Mouse (Mus musculus): ENCODE data around the gene Tnfsf12. TPM values are rescaled to one million over a fixed set of nuclear protein-coding genes. Genes with fewer than 3 reads are reported as not detected.

The Tnfsf12 gene
- polyA plus RNA-seq, 1 experiment: 16.3 TPM

DNA sequence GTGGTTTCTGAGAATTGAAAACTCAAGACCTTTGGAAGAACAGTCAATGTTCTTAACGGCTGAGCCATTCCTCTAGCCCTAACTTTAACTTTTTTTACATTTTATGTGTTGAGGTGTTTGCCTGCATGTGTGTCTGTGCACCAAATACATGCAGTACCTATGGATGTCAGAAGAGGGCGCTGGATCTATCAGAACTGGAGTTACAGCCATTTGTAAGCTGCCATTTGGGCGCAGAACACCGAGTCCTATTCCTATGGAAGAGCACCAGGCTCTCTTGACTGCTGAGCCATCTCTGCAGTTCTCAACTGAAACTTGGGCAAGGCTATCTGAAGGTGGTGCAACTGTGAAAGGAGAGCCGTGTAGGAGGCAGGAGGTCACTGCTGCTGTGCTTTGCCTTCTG lies 2.9 kb upstream of the Tnfsf12 start:
- Histone ChIP-seq H3K4me3 (ENCODE audit: control insufficient read depth, insufficient read depth, low read length) (no peak overlapping the region), H3K36me3 (ENCODE audit: control insufficient read depth, insufficient read depth, low read length) (no peaks in the 10 kb centered on the region), H3K27ac (ENCODE audit: control insufficient read depth, insufficient read depth, low read length) (no peak overlapping the region), H3K27me3 (ENCODE audit: control insufficient read depth, insufficient read depth, low read length) (peaks cover 3% of the 10 kb centered on the region; the same call in 1 of the 2 replicates), H3K4me1 (replicated peaks; ENCODE audit: control insufficient read depth, insufficient read depth, low read length) (no peaks in the 10 kb centered on the region)
- WGBS: 81% methylated on average over 5 of the region's 5 CpGs
- DNase-seq: no peak
- TF ChIP-seq CTCF (IDR thresholded peaks at IDR 0.05; ENCODE audit: borderline replicate concordance, control insufficient read depth, extremely low read depth, insufficient read depth, low read length, poor library complexity): no peak
- no peak for TF ChIP-seq POLR2A (IDR thresholded peaks at IDR 0.05; ENCODE audit: control insufficient read depth, extremely low read depth, insufficient read depth, low read length, poor library complexity)

DNA sequence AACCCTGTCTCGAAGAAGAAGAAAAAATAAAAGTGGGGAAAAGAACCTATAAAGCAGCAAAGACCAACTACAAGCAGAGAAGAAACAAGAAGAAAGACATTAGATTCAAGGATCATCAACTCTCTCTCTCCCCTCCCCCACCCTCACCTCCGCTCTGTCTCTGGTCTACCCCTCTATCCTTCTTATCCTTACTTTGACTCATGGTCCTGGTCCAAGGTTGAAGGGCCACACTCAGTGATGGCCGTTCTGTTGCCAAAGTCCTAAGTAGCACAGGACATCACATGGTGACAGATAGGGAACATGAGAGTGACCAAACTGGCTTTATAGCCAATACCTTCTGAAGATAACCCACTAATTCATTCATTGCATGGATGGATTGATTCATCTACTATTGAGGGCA lies 1.7 kb upstream of the Tnfsf12 start:
- TF ChIP-seq POLR2A (IDR thresholded peaks at IDR 0.05; ENCODE audit: control insufficient read depth, extremely low read depth, insufficient read depth, low read length, poor library complexity) (no peak), CTCF (IDR thresholded peaks at IDR 0.05; ENCODE audit: borderline replicate concordance, control insufficient read depth, extremely low read depth, insufficient read depth, low read length, poor library complexity) (no peak)
- no peaks in the 10 kb centered on the region for H3K36me3 ChIP-seq (ENCODE audit: control insufficient read depth, insufficient read depth, low read length)
- no peak overlapping the region for H3K4me3 ChIP-seq (ENCODE audit: control insufficient read depth, insufficient read depth, low read length)
- 90% methylated on average over 3 of the region's 3 CpGs for WGBS
- H3K27ac ChIP-seq (ENCODE audit: control insufficient read depth, insufficient read depth, low read length): no peak overlapping the region
- H3K4me1 ChIP-seq (replicated peaks; ENCODE audit: control insufficient read depth, insufficient read depth, low read length): no peaks in the 10 kb centered on the region
- peaks cover 3% of the 10 kb centered on the region; the same call in 1 of the 2 replicates for H3K27me3 ChIP-seq (ENCODE audit: control insufficient read depth, insufficient read depth, low read length)
- no peak for DNase-seq

DNA sequence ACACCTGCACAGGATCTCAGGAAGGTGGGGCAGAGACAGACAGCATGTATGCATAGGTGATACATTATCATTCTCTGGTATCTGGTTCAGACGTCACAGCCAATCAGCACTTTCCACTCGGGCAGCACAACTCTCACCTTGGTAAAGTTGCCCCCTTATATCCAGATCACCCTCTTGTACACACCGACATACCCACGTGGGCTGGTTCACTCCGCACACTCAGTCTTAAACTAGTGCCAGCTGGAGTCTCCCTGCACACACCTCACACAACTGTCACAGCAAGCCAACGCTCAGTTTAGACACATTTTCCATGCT lies 646 bp downstream of the Tnfsf12 start:
- 73% methylated on average over 6 of the region's 6 CpGs for WGBS
- peak overlapping the region; percentile 34; the same call in 1 of the 2 replicates for H3K4me3 ChIP-seq (ENCODE audit: control insufficient read depth, insufficient read depth, low read length)
- H3K36me3 ChIP-seq (ENCODE audit: control insufficient read depth, insufficient read depth, low read length): no peaks in the 10 kb centered on the region
- H3K4me1 ChIP-seq (replicated peaks; ENCODE audit: control insufficient read depth, insufficient read depth, low read length): no peaks in the 10 kb centered on the region
- peaks cover 3% of the 10 kb centered on the region; the same call in 1 of the 2 replicates for H3K27me3 ChIP-seq (ENCODE audit: control insufficient read depth, insufficient read depth, low read length)
- H3K27ac ChIP-seq (ENCODE audit: control insufficient read depth, insufficient read depth, low read length): no peak overlapping the region
- no peak for DNase-seq
- TF ChIP-seq CTCF (IDR thresholded peaks at IDR 0.05; ENCODE audit: borderline replicate concordance, control insufficient read depth, extremely low read depth, insufficient read depth, low read length, poor library complexity) (no peak), POLR2A (IDR thresholded peaks at IDR 0.05; ENCODE audit: control insufficient read depth, extremely low read depth, insufficient read depth, low read length, poor library complexity) (no peak)

DNA sequence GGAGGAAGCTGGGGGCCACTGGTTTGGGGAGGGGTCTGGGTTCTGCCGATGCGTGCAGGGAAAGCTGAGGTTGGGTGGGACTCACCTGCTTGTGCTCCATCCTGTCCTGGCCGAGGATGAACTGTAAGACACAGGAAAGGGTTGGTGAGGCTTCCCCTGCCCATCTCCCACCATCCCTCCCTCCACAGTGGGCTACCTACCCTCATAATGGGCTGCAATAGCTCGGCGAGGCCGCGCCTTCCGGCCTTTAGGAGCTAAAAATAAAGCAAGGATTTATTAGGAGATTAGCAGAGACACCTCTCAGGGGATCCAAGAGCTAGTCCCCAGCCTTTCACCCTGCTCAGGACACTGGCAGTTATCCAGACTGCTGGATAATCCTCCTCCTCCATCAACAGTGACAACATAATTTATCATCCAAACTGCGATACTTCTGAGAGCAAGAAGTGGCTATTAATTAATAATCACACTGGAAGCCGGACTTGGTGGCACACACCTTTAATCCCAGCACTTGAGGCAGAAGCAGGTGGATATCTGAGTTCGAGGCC lies 2.2 kb downstream of the Tnfsf12 start:
- no peak for TF ChIP-seq CTCF (IDR thresholded peaks at IDR 0.05; ENCODE audit: borderline replicate concordance, control insufficient read depth, extremely low read depth, insufficient read depth, low read length, poor library complexity)
- no peak for TF ChIP-seq POLR2A (IDR thresholded peaks at IDR 0.05; ENCODE audit: control insufficient read depth, extremely low read depth, insufficient read depth, low read length, poor library complexity)
- no peak for DNase-seq
- 60% methylated on average over 11 of the region's 11 CpGs for WGBS
- peaks cover 3% of the 10 kb centered on the region; the same call in 1 of the 2 replicates for H3K27me3 ChIP-seq (ENCODE audit: control insufficient read depth, insufficient read depth, low read length)
- no peak overlapping the region for H3K27ac ChIP-seq (ENCODE audit: control insufficient read depth, insufficient read depth, low read length)
- H3K4me3 ChIP-seq (ENCODE audit: control insufficient read depth, insufficient read depth, low read length): no peak overlapping the region
- H3K36me3 ChIP-seq (ENCODE audit: control insufficient read depth, insufficient read depth, low read length): no peaks in the 10 kb centered on the region
- no peaks in the 10 kb centered on the region for H3K4me1 ChIP-seq (replicated peaks; ENCODE audit: control insufficient read depth, insufficient read depth, low read length)

DNA sequence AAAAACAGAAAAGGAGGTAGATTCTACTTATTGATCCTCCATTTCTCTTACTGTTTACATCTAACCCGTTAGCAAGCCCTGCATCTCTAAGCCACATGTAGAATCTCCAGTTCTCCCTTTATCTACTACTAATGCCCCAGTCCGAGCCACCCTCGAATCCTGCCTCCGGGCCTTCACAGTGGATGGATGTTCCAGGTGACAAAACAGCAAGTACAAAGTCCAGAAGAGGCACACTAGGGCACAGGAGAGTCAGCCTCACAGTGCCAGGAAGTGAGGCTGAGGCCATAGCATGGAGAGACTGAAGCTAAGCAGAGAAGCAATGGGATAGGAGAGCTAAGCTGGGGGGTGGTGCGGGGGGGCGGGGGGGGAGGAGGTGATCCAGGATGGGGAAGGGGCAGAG lies 2.8 kb downstream of the Tnfsf12 start:
- peaks cover 3% of the 10 kb centered on the region; the same call in 1 of the 2 replicates for H3K27me3 ChIP-seq (ENCODE audit: control insufficient read depth, insufficient read depth, low read length)
- no peaks in the 10 kb centered on the region for H3K36me3 ChIP-seq (ENCODE audit: control insufficient read depth, insufficient read depth, low read length)
- 90% methylated on average over 6 of the region's 6 CpGs for WGBS
- no peaks in the 10 kb centered on the region for H3K4me1 ChIP-seq (replicated peaks; ENCODE audit: control insufficient read depth, insufficient read depth, low read length)
- no peak overlapping the region for H3K27ac ChIP-seq (ENCODE audit: control insufficient read depth, insufficient read depth, low read length)
- TF ChIP-seq POLR2A (IDR thresholded peaks at IDR 0.05; ENCODE audit: control insufficient read depth, extremely low read depth, insufficient read depth, low read length, poor library complexity) (no peak), CTCF (IDR thresholded peaks at IDR 0.05; ENCODE audit: borderline replicate concordance, control insufficient read depth, extremely low read depth, insufficient read depth, low read length, poor library complexity) (no peak)
- no peak for DNase-seq
- no peak overlapping the region for H3K4me3 ChIP-seq (ENCODE audit: control insufficient read depth, insufficient read depth, low read length)

DNA sequence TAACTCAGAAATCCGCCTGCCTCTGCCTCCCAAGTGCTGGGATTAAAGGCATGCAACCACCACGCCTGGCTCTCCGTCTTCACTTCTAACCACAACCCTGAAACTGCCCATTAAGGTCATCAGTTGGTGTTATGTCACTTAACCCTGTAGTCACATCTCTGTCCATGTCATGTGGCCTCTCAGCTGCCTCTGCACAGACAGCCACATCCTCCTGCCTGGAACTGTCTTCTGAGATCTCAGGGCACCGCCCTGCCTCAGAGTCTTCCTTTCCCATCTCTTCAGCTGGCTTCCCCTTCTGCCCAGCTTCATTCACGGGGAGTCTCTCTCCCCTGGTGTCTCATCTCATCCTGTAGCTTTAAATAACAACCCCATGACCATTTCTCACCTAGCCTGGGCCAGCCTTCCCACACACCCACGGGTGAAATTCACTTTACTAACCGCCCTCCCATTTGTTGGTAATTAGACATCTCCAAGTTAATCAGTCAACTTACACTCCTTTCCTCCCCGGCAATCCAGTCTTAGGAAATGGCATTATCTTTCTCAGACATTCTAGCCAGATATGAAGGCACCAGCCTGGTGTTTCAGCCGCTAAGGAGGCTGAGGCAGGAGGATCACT lies 3.3 kb downstream of the Tnfsf12 start:
- H3K4me3 ChIP-seq (ENCODE audit: control insufficient read depth, insufficient read depth, low read length): no peak overlapping the region
- no peaks in the 10 kb centered on the region for H3K4me1 ChIP-seq (replicated peaks; ENCODE audit: control insufficient read depth, insufficient read depth, low read length)
- H3K27me3 ChIP-seq (ENCODE audit: control insufficient read depth, insufficient read depth, low read length): peaks cover 3% of the 10 kb centered on the region; the same call in 1 of the 2 replicates
- WGBS: 62% methylated on average over 9 of the region's 9 CpGs
- no peak overlapping the region for H3K27ac ChIP-seq (ENCODE audit: control insufficient read depth, insufficient read depth, low read length)
- TF ChIP-seq POLR2A (IDR thresholded peaks at IDR 0.05; ENCODE audit: control insufficient read depth, extremely low read depth, insufficient read depth, low read length, poor library complexity) (no peak), CTCF (IDR thresholded peaks at IDR 0.05; ENCODE audit: borderline replicate concordance, control insufficient read depth, extremely low read depth, insufficient read depth, low read length, poor library complexity) (no peak)
- DNase-seq: no peak
- H3K36me3 ChIP-seq (ENCODE audit: control insufficient read depth, insufficient read depth, low read length): no peaks in the 10 kb centered on the region
